Mouse (Mus musculus) forebrain, embryonic 13.5 days (tissue): ENCODE measurements around the gene Gpr152. TPM values are rescaled to one million over a fixed set of nuclear protein-coding genes. Genes with fewer than 3 reads are reported as not detected.
"Not testable (repeated sequence)": the region's sequence is repeated elsewhere in the genome, so short reads cannot be mapped to it uniquely, and the experiment has no call there.

Experiments used
- ATAC-seq: fragments of 200-750 bp; cut with Nextera tagmentation; 2 replicates; pipeline ENCODE4 v1.8.0; 2017
- H3K27ac ChIP-seq: fragments of 300-500 bp; sonication (generic); 2 replicates; pipeline ENCODE4 v1.5.1; 2015; ENCODE audit warnings: inconsistent platforms, mild to moderate bottlenecking, moderate library complexity
- H3K27me3 ChIP-seq: fragments of 300-500 bp; sonication (generic); 2 replicates; pipeline ENCODE4 v1.6.1; 2015; ENCODE audit warnings: mild to moderate bottlenecking, inconsistent platforms
- H3K36me3 ChIP-seq: fragments of 300-500 bp; sonication (generic); 2 replicates; pipeline ENCODE4 v1.6.1; 2015; ENCODE audit warnings: mild to moderate bottlenecking, inconsistent platforms; ENCODE audit not compliant: poor library complexity, severe bottlenecking
- H3K4me1 ChIP-seq: fragments of 300-500 bp; sonication (generic); 2 replicates; pipeline ENCODE4 v1.6.1; 2015; ENCODE audit warnings: inconsistent platforms
- H3K4me2 ChIP-seq: fragments of 300-500 bp; sonication (generic); 2 replicates; pipeline ENCODE4 v1.6.1; 2015; ENCODE audit warnings: inconsistent platforms, mild to moderate bottlenecking, moderate library complexity
- H3K4me3 ChIP-seq: fragments of 300-500 bp; sonication (generic); 2 replicates; pipeline ENCODE4 v1.5.1; 2015; ENCODE audit warnings: mild to moderate bottlenecking, inconsistent platforms
- H3K9ac ChIP-seq: fragments of 300-500 bp; sonication (generic); 2 replicates; pipeline ENCODE4 v1.6.1; 2015; ENCODE audit warnings: mild to moderate bottlenecking, inconsistent platforms
- H3K9me3 ChIP-seq: fragments of 300-500 bp; sonication (generic); replicated peaks from 2 replicates; pipeline ENCODE4 v1.6.1; 2016; ENCODE audit warnings: inconsistent platforms
- WGBS: fragments of 180-500 bp; shearing (Covaris S2); methylation state at CpG from one replicate; pipeline ENCODE4 v1.1.7; 2015; 5-methylcytosine and 5-hydroxymethylcytosine counted together
- polyA plus RNA-seq: library from polyadenylated mRNA; unstranded; fragments of >200 nt; fragmentation: Nextera tagmentation; extraction: Ambion mirVana; gene quantifications from 2 replicates; pipeline ENCODE4 v1.2.1, GENCODE M21; 2015

The Gpr152 gene
- polyA plus RNA-seq, 1 experiment from 2014 or later: 0.04 TPM

DNA sequence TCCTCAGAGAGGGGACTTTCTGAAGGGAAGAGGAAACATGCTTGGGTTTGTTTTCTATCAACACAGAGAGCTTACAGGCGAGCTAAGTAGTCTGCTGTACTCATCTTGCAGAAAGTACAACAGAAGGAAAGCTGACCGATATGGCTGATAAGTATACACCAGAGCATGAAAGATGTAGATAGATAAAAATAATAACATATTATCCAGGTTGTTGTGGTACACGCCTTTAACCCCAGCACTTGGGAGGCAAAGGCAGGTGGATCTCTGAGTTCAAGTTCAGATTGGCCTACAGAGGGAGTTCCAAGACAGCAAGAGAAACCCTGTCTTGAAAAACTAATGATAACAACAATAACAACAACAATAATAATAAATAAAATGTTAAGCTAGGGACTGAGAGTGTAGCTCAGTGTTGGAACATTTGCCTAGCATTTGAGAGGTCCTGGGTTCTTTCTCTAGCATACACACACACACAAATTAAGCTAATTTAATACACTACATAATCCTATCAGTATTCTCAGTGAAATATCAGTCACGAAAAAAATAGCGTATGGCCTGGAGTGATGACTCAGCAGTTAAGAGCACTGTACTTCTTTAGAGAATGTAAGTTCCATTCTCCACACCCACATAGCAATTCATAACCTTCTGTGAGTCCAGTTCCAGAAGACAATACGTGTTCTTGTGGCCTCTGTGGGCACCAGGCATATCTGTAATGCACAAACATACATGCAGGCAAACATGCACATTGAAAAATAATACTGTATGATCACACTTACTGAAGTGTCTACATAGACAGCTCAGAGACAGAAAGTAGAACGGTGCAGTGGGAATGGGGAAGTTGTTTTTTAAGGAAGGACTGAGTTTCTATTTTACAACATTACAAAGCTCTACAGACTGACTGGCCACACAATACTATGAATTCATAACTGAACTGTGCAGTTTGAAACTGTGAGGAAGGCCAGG lies 16.9 kb upstream of the Gpr152 start:
- H3K9ac ChIP-seq: no peak overlapping the region

DNA sequence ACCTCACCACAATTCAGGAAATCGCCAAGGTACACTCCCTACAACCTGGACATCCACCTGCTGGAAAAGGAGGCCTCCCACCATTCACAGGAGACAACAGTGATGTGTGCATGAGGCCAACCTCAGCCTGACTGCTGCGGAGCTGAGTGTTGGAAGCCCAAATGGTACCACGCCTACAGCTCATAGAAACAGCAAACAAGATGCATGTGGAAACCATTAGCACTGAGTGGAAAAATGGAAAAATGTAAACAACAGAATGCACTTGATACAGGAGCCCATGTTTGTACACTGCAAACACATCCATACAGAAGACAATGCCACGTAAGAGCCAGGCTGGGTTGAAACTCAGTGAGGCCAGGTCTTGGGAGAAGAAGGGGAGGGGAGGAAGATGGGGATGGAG lies 15.2 kb upstream of the Gpr152 start:
- no peak for ATAC-seq
- 90% methylated on average over 4 of the region's 4 CpGs for WGBS
- Histone ChIP-seq H3K9me3 (no peaks in the 10 kb centered on the region), H3K27me3 (no peaks in the 10 kb centered on the region), H3K4me1 (peaks cover 29% of the 10 kb centered on the region), H3K9ac (no peak overlapping the region), H3K36me3 (peaks cover 22% of the 10 kb centered on the region), H3K4me3 (no peak overlapping the region), H3K27ac (no peak overlapping the region), H3K4me2 (no peak overlapping the region)

More for the DNA sequence above, 16.9 kb upstream of the Gpr152 start:
- no peak for ATAC-seq
- H3K27me3 ChIP-seq: no peaks in the 10 kb centered on the region
- no peak overlapping the region for H3K27ac ChIP-seq
- H3K4me3 ChIP-seq: no peak overlapping the region
- H3K36me3 ChIP-seq: peaks cover 10% of the 10 kb centered on the region
- WGBS: 85% methylated on average over 7 of the region's 7 CpGs
- H3K4me1 ChIP-seq: peaks cover 28% of the 10 kb centered on the region
- H3K4me2 ChIP-seq: no peak overlapping the region
- no peaks in the 10 kb centered on the region for H3K9me3 ChIP-seq

DNA sequence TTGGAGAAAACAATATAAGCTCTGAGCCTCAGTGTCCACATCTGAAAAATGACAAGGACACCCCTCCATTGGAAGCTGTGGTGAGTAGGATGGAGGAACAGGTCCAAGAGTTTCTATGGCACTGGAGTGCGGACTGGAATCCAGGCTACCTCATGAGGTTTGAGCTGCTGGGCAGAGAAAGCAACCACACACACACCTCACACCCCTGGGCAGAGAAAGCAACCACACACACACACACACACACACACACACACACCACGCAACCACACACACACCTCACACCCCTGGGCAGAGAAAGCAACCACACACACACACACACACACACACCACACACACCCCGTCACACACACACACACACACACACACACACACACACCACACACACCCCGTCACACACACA lies 14.3 kb upstream of the Gpr152 start:
- Histone ChIP-seq H3K9ac (peak overlapping the region; percentile 35), H3K4me1 (peaks cover 26% of the 10 kb centered on the region), H3K4me3 (peak overlapping the region; percentile 72), H3K36me3 (peaks cover 30% of the 10 kb centered on the region), H3K4me2 (peak overlapping the region; percentile 77)
- 33% methylated on average over 1 of the region's 4 CpGs for WGBS
- not testable (repeated sequence) for H3K27ac ChIP-seq, H3K9me3 ChIP-seq, H3K27me3 ChIP-seq
- ATAC-seq: peak; percentile 20; the same call in 1 of the 2 replicates

DNA sequence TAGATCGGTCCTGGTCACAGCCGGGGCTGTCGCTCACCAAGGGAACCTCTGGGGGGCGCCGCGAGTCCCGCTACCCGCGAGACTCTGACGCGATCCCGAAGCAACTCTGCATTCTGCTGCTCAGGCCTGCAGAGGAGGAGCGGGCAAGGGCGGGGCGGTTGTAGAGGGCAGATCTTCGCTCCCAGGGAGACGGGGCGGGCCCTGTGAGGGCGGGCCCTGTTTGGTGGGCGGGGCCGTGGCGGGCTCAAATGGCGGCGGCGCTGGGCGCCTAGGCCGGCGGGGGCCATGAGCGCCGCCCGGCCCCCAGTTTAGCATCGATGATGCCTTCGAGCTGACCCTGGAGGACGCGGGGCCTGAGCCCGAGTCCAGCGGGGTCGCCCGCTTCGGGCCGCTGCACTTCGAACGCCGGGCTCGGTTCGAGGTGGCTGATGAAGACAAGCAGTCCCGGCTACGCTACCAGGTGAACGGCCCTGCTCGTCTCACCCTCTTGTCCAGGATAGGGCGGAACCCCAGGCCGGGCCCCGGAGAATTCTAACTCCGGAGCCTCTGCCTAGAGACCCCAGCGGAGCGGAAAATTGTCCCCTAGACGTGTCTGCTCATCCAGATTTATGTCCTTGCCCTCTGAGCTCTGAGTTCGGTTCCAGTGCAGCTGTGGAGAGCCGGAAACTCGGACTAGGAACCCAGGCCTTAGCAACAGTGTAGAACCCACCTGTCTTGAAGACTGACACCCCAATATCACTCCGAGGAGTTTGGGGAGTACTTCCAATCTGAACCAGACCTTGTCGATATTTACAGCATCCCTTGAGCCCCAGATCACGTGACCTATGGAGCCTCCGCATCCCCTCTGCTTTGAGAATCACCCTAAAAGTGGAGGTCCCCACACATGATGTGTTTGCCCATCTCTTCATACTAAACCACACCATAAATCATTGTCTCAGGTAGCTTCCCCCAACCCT lies 13.6 kb upstream of the Gpr152 start, which contains the start of gene Aip:
Gene Aip, minus strand, starts transcription at position 118 of the 956 bp plus-strand sequence.
- H3K9me3 ChIP-seq: no peaks in the 10 kb centered on the region
- peak; percentile 94 for ATAC-seq
- WGBS: under 1% methylated on average over 57 of the region's 64 CpGs
- peak within 1 kb of the TSS; percentile 87 for H3K9ac ChIP-seq
- H3K27ac ChIP-seq: 0 out of 2 replicates have a peak within 1 kb of the TSS, but pooled peaks have one; percentile 35
- no peaks in the 10 kb centered on the region for H3K27me3 ChIP-seq
- peak within 1 kb of the TSS; percentile 72 for H3K4me3 ChIP-seq
- H3K4me1 ChIP-seq: peaks cover 18% of the 10 kb centered on the region
- H3K36me3 ChIP-seq: peaks cover 36% of the 10 kb centered on the region
- peak within 1 kb of the TSS; percentile 77 for H3K4me2 ChIP-seq

DNA sequence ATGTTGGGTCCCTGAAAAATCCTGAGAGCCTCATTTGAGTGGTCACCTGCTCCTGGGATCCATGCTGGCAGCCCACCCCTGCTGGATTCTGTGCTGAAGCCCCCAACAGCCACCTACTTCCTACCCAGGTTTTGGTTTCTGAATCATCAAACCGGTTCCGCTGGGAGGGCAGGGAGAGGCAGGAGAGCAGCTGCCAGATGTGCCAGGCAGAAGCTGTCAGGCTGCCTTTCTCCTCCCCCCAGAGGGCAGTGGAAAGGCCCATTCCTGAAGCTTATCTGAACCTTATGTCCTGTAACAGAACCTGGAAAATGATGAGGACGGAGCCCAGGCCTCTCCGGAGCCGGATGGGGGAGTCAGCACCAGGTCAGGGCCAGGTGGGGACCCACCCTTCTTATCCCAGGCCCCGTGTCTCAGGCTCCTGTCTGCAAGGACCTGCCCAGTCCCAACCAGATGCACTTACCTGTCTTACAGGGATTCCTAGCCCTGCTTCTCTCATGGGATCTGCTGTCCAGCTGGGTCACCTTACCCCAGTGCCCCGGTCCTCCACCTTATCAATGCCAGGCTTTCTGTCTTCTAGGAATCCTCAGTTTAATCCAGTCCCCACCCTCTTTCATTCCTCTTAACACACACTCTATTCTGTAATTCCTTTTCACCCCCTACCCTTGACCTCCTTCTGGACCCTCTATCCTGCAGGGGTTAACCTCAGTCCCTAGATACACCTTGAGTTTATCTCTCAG lies 12.7 kb upstream of the Gpr152 start:
- 77% methylated on average over 7 of the region's 7 CpGs for WGBS

DNA sequence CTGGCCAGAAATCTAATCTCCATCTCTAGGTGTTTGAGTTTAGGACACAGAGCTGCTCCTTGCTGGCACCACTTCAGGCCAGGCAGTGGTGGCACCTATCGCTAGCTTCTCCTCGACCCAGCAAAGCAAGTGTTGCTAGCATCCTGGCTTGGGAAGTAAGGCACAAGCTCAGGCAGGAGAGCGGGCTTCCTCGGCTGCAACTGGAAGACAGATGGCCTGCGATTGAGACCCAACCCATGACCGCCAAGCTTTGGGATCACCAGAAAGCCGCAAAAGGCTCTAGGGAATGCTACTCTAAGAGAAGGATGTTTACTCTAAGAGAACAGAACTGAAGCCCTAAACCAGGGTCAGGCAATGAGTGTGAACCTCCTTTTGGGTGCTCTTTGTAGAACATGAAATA lies 10.1 kb upstream of the Gpr152 start:
- H3K27ac ChIP-seq: no peak overlapping the region
- no peak overlapping the region for H3K4me2 ChIP-seq
- H3K9me3 ChIP-seq: no peaks in the 10 kb centered on the region
- peaks cover 18% of the 10 kb centered on the region for H3K4me1 ChIP-seq
- H3K27me3 ChIP-seq: no peaks in the 10 kb centered on the region
- ATAC-seq: no peak
- H3K4me3 ChIP-seq: no peak overlapping the region
- no peak overlapping the region for H3K9ac ChIP-seq
- peaks cover 63% of the 10 kb centered on the region for H3K36me3 ChIP-seq
- 95% methylated on average over 7 of the region's 7 CpGs for WGBS

More for the DNA sequence above, 12.7 kb upstream of the Gpr152 start:
- H3K27ac ChIP-seq: no peak overlapping the region
- H3K9me3 ChIP-seq: no peaks in the 10 kb centered on the region
- peaks cover 18% of the 10 kb centered on the region for H3K4me1 ChIP-seq
- H3K36me3 ChIP-seq: peaks cover 45% of the 10 kb centered on the region
- H3K9ac ChIP-seq: peak overlapping the region; percentile 87
- H3K4me3 ChIP-seq: peak overlapping the region; percentile 72
- peak overlapping the region; percentile 77 for H3K4me2 ChIP-seq
- no peak for ATAC-seq
- no peaks in the 10 kb centered on the region for H3K27me3 ChIP-seq

DNA sequence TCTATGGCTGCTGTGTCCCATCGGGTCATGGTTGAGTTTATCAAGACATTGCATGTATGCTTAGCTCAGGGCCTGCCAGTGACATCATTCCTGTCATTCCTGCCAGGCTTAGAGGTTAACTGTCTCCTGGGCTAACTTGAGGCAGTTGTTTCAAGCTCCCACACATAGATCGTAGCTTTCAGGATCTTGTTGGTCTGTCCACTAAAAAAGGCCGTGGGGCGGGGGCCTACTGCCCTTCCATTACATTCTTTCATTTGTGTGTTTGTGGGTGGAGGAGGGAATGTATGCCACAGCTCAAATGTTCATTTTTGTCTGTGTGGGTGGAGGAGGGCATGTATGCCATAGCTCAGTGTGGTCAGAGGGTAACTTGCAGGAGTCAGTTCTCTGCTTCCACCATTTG lies 9.5 kb upstream of the Gpr152 start:
- WGBS: 90% methylated on average over 4 of the region's 4 CpGs
- H3K36me3 ChIP-seq: peaks cover 63% of the 10 kb centered on the region

DNA sequence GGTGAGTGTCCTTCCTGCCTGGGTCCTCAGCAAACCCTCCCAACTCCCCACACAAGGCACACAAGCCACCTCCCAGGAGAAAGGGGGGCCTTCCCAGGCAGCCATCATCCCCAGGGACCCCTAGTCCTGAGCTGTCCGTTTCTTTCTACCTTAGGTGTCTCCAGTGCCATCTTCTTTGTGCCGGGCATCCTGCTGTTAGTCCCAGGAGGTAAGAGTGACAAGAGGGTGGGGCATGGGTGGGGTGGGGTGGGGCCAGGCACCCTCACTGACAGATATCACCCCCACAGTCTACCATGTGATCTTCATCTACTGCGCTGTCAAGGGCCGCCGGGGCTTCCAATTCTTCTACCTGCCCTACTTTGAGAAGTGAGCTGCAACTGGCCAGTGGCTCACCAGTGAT lies 8.5 kb upstream of the Gpr152 start:
- H3K4me3 ChIP-seq: no peak overlapping the region
- no peaks in the 10 kb centered on the region for H3K9me3 ChIP-seq
- no peak overlapping the region for H3K4me2 ChIP-seq
- H3K36me3 ChIP-seq: peaks cover 63% of the 10 kb centered on the region
- H3K27ac ChIP-seq: no peak overlapping the region
- no peaks in the 10 kb centered on the region for H3K27me3 ChIP-seq
- 93% methylated on average over 5 of the region's 5 CpGs for WGBS
- H3K9ac ChIP-seq: no peak overlapping the region
- no peak for ATAC-seq
- peaks cover 15% of the 10 kb centered on the region for H3K4me1 ChIP-seq

More for the DNA sequence above, 9.5 kb upstream of the Gpr152 start:
- ATAC-seq: no peak
- Histone ChIP-seq H3K9me3 (no peaks in the 10 kb centered on the region), H3K4me3 (no peak overlapping the region), H3K27me3 (no peaks in the 10 kb centered on the region), H3K27ac (no peak overlapping the region), H3K4me1 (peaks cover 16% of the 10 kb centered on the region), H3K4me2 (no peak overlapping the region), H3K9ac (no peak overlapping the region)

DNA sequence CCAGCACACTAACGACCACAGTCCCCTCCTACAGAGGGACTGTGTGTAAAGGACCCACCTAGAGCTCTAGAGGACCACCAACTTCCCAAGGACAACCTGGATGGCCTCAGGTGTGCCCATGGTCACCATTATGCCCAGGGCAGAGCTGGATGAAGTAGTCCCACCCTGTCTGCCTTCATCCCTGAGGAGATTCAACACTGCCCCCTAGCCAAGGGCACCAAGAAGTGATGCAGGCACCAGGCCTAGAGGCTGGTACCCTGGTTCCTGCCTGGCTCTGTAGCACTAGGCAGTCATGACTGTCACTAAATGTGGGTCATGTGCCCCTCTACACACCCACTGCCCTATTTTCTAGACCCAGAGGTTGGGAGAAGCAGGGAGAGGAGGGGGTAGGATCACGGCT lies 7.8 kb upstream of the Gpr152 start:
- no peaks in the 10 kb centered on the region for H3K27me3 ChIP-seq
- no peak overlapping the region for H3K4me2 ChIP-seq
- peaks cover 63% of the 10 kb centered on the region for H3K36me3 ChIP-seq
- no peak overlapping the region for H3K27ac ChIP-seq
- no peak overlapping the region for H3K9ac ChIP-seq
- 90% methylated on average over 2 of the region's 2 CpGs for WGBS
- H3K4me3 ChIP-seq: no peak overlapping the region
- H3K9me3 ChIP-seq: no peaks in the 10 kb centered on the region
- peaks cover 10% of the 10 kb centered on the region for H3K4me1 ChIP-seq
- ATAC-seq: no peak

DNA sequence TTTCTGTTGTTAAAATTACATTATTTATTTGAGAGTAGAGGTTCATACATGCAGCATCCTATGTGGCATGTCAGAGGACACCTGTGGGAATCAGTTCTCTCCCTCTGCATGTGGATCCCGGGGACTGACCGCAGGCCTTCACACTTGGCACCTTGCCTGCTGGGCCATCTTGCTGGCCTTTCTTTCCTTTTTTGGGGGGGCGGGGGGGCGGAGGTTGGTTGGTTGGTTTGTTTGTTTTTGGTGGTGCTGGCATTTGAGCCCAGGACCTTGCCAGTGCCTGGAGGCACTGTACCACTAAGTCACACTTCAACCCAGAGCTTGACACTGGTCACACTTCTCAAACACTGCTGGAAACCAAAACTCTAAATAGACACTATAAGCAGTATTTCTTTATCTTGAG lies 5.2 kb upstream of the Gpr152 start:
- Histone ChIP-seq H3K36me3 (peaks cover 42% of the 10 kb centered on the region), H3K27ac (no peak overlapping the region), H3K4me1 (no peaks in the 10 kb centered on the region), H3K9me3 (no peaks in the 10 kb centered on the region), H3K9ac (no peak overlapping the region), H3K27me3 (no peaks in the 10 kb centered on the region), H3K4me3 (no peak overlapping the region), H3K4me2 (no peak overlapping the region)
- no peak for ATAC-seq
- WGBS: 95% methylated on average over 4 of the region's 4 CpGs

DNA sequence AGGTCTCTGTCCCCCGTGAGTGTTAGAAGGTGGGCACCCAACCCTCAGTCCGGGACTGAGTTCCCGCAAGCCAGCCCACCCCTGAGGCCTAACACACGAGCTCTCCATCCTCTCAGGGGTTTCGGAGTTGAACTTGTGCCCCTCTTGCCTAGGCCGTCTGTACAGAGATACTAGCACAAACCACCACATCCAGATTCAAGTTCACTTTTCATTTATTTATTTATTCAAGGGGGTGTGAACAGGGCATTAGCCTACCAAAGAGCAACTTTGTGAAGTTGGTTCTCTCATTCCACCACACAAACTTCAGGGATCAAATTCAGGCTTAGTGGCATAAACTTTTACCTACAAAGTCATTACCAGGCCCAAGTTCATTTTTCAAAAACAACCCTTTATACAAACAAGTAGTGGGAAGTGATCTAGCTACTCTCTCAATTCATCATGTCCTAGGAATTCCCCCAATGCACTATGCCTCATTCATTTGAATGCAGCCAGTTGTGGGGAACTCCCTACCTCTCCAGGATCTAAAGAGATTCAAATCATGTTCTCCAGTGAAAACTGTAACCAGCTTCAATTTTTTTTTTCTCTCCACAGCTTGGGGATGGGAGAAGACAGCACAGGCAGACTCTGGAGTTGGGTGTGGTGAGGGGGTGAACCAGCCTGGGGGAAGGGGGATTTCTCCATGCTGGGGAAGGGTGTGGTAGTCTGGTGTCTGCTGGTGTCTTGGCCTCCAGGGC lies 4.2 kb upstream of the Gpr152 start:
- H3K36me3 ChIP-seq: peaks cover 32% of the 10 kb centered on the region
- 84% methylated on average over 6 of the region's 6 CpGs for WGBS
- not testable (repeated sequence) for H3K27ac ChIP-seq

More for the DNA sequence above, 4.2 kb upstream of the Gpr152 start:
- not testable (repeated sequence) for H3K27me3 ChIP-seq, H3K4me1 ChIP-seq, H3K4me2 ChIP-seq, H3K9me3 ChIP-seq, H3K9ac ChIP-seq, ATAC-seq, H3K4me3 ChIP-seq
